Mouse (Mus musculus): ENCODE data around the gene Chmp2b. TPM values are rescaled to one million over a fixed set of nuclear protein-coding genes. Genes with fewer than 3 reads are reported as not detected.

Chmp2b gene
- polyA plus RNA-seq (2015; fragmentation: Nextera tagmentation; extraction: Ambion mirVana) = 138 and 149 TPM in 2 replicates

- Histone ChIP-seq H3K4me1 (ENCODE audit: control insufficient read depth, insufficient read depth, low read length) (peaks cover 14% of the 10 kb centered on the region), H3K9me3 (ENCODE audit: control insufficient read depth, low read length) (no peaks in the 10 kb centered on the region), H3K4me3 (ENCODE audit: low read length) (peak within 1 kb of the TSS; percentile 94), H3K4me2 (ENCODE audit: low read depth, low read length) (peak within 1 kb of the TSS; percentile 73), H3K27ac (ENCODE audit: low read length) (peak within 1 kb of the TSS; percentile 85), H3K27me3 (replicated peaks; ENCODE audit: control insufficient read depth, insufficient read depth, low read length) (no peaks in the 10 kb centered on the region), H3K9ac (ENCODE audit: low read depth, low read length) (peak within 1 kb of the TSS; percentile 91), H3K36me3 (ENCODE audit: control insufficient read depth, insufficient read depth, low read length) (no peaks in the 10 kb centered on the region)
- under 1% methylated on average over 69 of the region's 69 CpGs for WGBS
- ATAC-seq = peak; percentile 83
Measured at GRCm38 (mm10) chr16:65561963-65562863, at the start of gene Chmp2b. TSS of gene Chmp2b (minus strand) at chr16:65562726.

GRCm38 (mm10) chr16:65611678-65612077 lies 49.2 kb upstream of the Chmp2b start:
- 83% methylated on average over 1 of the region's 1 CpGs for WGBS
- no peak overlapping the region for H3K4me3 ChIP-seq (ENCODE audit: low read length)

GRCm38 (mm10) chr16:65600798-65601197 lies 38.3 kb upstream of the Chmp2b start:
- no peak overlapping the region for H3K9ac ChIP-seq (ENCODE audit: low read depth, low read length)
- H3K27ac ChIP-seq (ENCODE audit: low read length) = no peak overlapping the region
- no peaks in the 10 kb centered on the region for H3K4me1 ChIP-seq (ENCODE audit: control insufficient read depth, insufficient read depth, low read length)
- no peaks in the 10 kb centered on the region for H3K27me3 ChIP-seq (replicated peaks; ENCODE audit: control insufficient read depth, insufficient read depth, low read length)
- H3K4me3 ChIP-seq (ENCODE audit: low read length) = no peak overlapping the region
- 87% methylated on average over 4 of the region's 4 CpGs for WGBS
- no peaks in the 10 kb centered on the region for H3K9me3 ChIP-seq (ENCODE audit: control insufficient read depth, low read length)
- ATAC-seq = no peak
- no peaks in the 10 kb centered on the region for H3K36me3 ChIP-seq (ENCODE audit: control insufficient read depth, insufficient read depth, low read length)
- H3K4me2 ChIP-seq (ENCODE audit: low read depth, low read length) = no peak overlapping the region

More at GRCm38 (mm10) chr16:65611678-65612077, 49.2 kb upstream of the Chmp2b start:
- no peak overlapping the region for H3K27ac ChIP-seq (ENCODE audit: low read length)
- no peak overlapping the region for H3K4me2 ChIP-seq (ENCODE audit: low read depth, low read length)
- no peak overlapping the region for H3K9ac ChIP-seq (ENCODE audit: low read depth, low read length)
- no peaks in the 10 kb centered on the region for H3K9me3 ChIP-seq (ENCODE audit: control insufficient read depth, low read length)
- H3K4me1 ChIP-seq (ENCODE audit: control insufficient read depth, insufficient read depth, low read length) = no peaks in the 10 kb centered on the region
- no peaks in the 10 kb centered on the region for H3K27me3 ChIP-seq (replicated peaks; ENCODE audit: control insufficient read depth, insufficient read depth, low read length)
- no peak for ATAC-seq
- no peaks in the 10 kb centered on the region for H3K36me3 ChIP-seq (ENCODE audit: control insufficient read depth, insufficient read depth, low read length)

- WGBS = 30% methylated on average over 7 of the region's 7 CpGs
- no peak overlapping the region for H3K4me2 ChIP-seq (ENCODE audit: low read depth, low read length)
- no peaks in the 10 kb centered on the region for H3K4me1 ChIP-seq (ENCODE audit: control insufficient read depth, insufficient read depth, low read length)
- no peaks in the 10 kb centered on the region for H3K9me3 ChIP-seq (ENCODE audit: control insufficient read depth, low read length)
- no peak overlapping the region for H3K4me3 ChIP-seq (ENCODE audit: low read length)
- no peak overlapping the region for H3K9ac ChIP-seq (ENCODE audit: low read depth, low read length)
- no peak overlapping the region for H3K27ac ChIP-seq (ENCODE audit: low read length)
- H3K27me3 ChIP-seq (replicated peaks; ENCODE audit: control insufficient read depth, insufficient read depth, low read length) = no peaks in the 10 kb centered on the region
- no peaks in the 10 kb centered on the region for H3K36me3 ChIP-seq (ENCODE audit: control insufficient read depth, insufficient read depth, low read length)
- ATAC-seq = peak; percentile 42; the same call in 1 of the 2 replicates
Measured at GRCm38 (mm10) chr16:65586111-65586865, 23.8 kb upstream of the Chmp2b start.

- 89% methylated on average over 2 of the region's 2 CpGs for WGBS
Measured at GRCm38 (mm10) chr16:65585699-65586098, 23.2 kb upstream of the Chmp2b start.

GRCm38 (mm10) chr16:65577298-65578029 lies 14.9 kb upstream of the Chmp2b start:
- ATAC-seq = no peak
- Histone ChIP-seq H3K9ac (ENCODE audit: low read depth, low read length) (no peak overlapping the region), H3K36me3 (ENCODE audit: control insufficient read depth, insufficient read depth, low read length) (no peaks in the 10 kb centered on the region), H3K27me3 (replicated peaks; ENCODE audit: control insufficient read depth, insufficient read depth, low read length) (no peaks in the 10 kb centered on the region), H3K4me2 (ENCODE audit: low read depth, low read length) (no peak overlapping the region), H3K4me1 (ENCODE audit: control insufficient read depth, insufficient read depth, low read length) (no peaks in the 10 kb centered on the region), H3K27ac (ENCODE audit: low read length) (no peak overlapping the region), H3K4me3 (ENCODE audit: low read length) (no peak overlapping the region), H3K9me3 (ENCODE audit: control insufficient read depth, low read length) (no peaks in the 10 kb centered on the region)
- 51% methylated on average over 6 of the region's 6 CpGs for WGBS

More at GRCm38 (mm10) chr16:65585699-65586098, 23.2 kb upstream of the Chmp2b start:
- Histone ChIP-seq H3K36me3 (ENCODE audit: control insufficient read depth, insufficient read depth, low read length) (no peaks in the 10 kb centered on the region), H3K4me2 (ENCODE audit: low read depth, low read length) (no peak overlapping the region), H3K9me3 (ENCODE audit: control insufficient read depth, low read length) (no peaks in the 10 kb centered on the region), H3K4me3 (ENCODE audit: low read length) (no peak overlapping the region), H3K9ac (ENCODE audit: low read depth, low read length) (no peak overlapping the region), H3K4me1 (ENCODE audit: control insufficient read depth, insufficient read depth, low read length) (no peaks in the 10 kb centered on the region), H3K27ac (ENCODE audit: low read length) (no peak overlapping the region), H3K27me3 (replicated peaks; ENCODE audit: control insufficient read depth, insufficient read depth, low read length) (no peaks in the 10 kb centered on the region)
- ATAC-seq = no peak

GRCm38 (mm10) chr16:65568853-65569252 lies 6.3 kb upstream of the Chmp2b start:
- H3K9me3 ChIP-seq (ENCODE audit: control insufficient read depth, low read length) = no peaks in the 10 kb centered on the region; the same call in 1 of the 2 replicates
- H3K4me1 ChIP-seq (ENCODE audit: control insufficient read depth, insufficient read depth, low read length) = peaks cover 4% of the 10 kb centered on the region; the same call in 1 of the 2 replicates
- H3K4me2 ChIP-seq (ENCODE audit: low read depth, low read length) = no peak overlapping the region
- no peak overlapping the region for H3K27ac ChIP-seq (ENCODE audit: low read length)
- no peak overlapping the region for H3K9ac ChIP-seq (ENCODE audit: low read depth, low read length)
- ATAC-seq = no peak
- no peaks in the 10 kb centered on the region for H3K27me3 ChIP-seq (replicated peaks; ENCODE audit: control insufficient read depth, insufficient read depth, low read length)
- 77% methylated on average over 4 of the region's 4 CpGs for WGBS
- H3K36me3 ChIP-seq (ENCODE audit: control insufficient read depth, insufficient read depth, low read length) = no peaks in the 10 kb centered on the region
- no peak overlapping the region for H3K4me3 ChIP-seq (ENCODE audit: low read length)

GRCm38 (mm10) chr16:65564951-65565350 lies 2.4 kb upstream of the Chmp2b start:
- H3K4me3 ChIP-seq (ENCODE audit: low read length) = no peak overlapping the region
- 47% methylated on average over 1 of the region's 1 CpGs for WGBS
- H3K9ac ChIP-seq (ENCODE audit: low read depth, low read length) = no peak overlapping the region
- no peak overlapping the region for H3K27ac ChIP-seq (ENCODE audit: low read length)
- H3K36me3 ChIP-seq (ENCODE audit: control insufficient read depth, insufficient read depth, low read length) = no peaks in the 10 kb centered on the region
- peak; percentile 75 for ATAC-seq
- peaks cover 6% of the 10 kb centered on the region; the same call in 1 of the 2 replicates for H3K4me1 ChIP-seq (ENCODE audit: control insufficient read depth, insufficient read depth, low read length)
- H3K4me2 ChIP-seq (ENCODE audit: low read depth, low read length) = no peak overlapping the region
- no peaks in the 10 kb centered on the region for H3K9me3 ChIP-seq (ENCODE audit: control insufficient read depth, low read length)
- no peaks in the 10 kb centered on the region for H3K27me3 ChIP-seq (replicated peaks; ENCODE audit: control insufficient read depth, insufficient read depth, low read length)

- Histone ChIP-seq H3K4me3 (ENCODE audit: low read length) (no peak overlapping the region), H3K27ac (ENCODE audit: low read length) (peak overlapping the region; percentile 72), H3K27me3 (replicated peaks; ENCODE audit: control insufficient read depth, insufficient read depth, low read length) (no peaks in the 10 kb centered on the region), H3K9me3 (ENCODE audit: control insufficient read depth, low read length) (no peaks in the 10 kb centered on the region), H3K4me1 (ENCODE audit: control insufficient read depth, insufficient read depth, low read length) (peaks cover 10% of the 10 kb centered on the region), H3K36me3 (ENCODE audit: control insufficient read depth, insufficient read depth, low read length) (no peaks in the 10 kb centered on the region), H3K4me2 (ENCODE audit: low read depth, low read length) (no peak overlapping the region), H3K9ac (ENCODE audit: low read depth, low read length) (no peak overlapping the region)
- 42% methylated on average over 8 of the region's 8 CpGs for WGBS
- ATAC-seq = no peak
Measured at GRCm38 (mm10) chr16:65564306-65564705, 1.8 kb upstream of the Chmp2b start.

All from intestine, embryonic 16.5 days (tissue).